Mouse (Mus musculus) liver, embryonic 14.5 days (tissue): ENCODE results near the gene Rbm6. TPM values are rescaled to one million over a fixed set of nuclear protein-coding genes. Genes with fewer than 3 reads are reported as not detected.

Source experiments
- ATAC-seq: fragments of 200-750 bp; cut with Nextera tagmentation; 2 replicates; pipeline ENCODE4 v1.8.0; 2017; ENCODE audit warnings: moderate number of reproducible peaks, mild to moderate bottlenecking, moderate library complexity; ENCODE audit not compliant: insufficient read depth
- DNase-seq, 3 experiments: peaks; one replicate each; pipeline ENCODE4 v3.0.0-alpha.2; 2012 to 2013; ENCODE audit warnings: low read depth in 3 of 3, low spot score in 3 of 3
- H3K27ac ChIP-seq: fragments of 300-500 bp; sonication (generic); 2 replicates; pipeline ENCODE4 v1.5.1; 2014; ENCODE audit warnings: moderate library complexity, mild to moderate bottlenecking, control low read depth, inconsistent platforms
- H3K27me3 ChIP-seq: fragments of 300-500 bp; sonication (generic); 2 replicates; pipeline ENCODE4 v1.6.1; 2014; ENCODE audit warnings: mild to moderate bottlenecking, low read length, moderate library complexity; ENCODE audit not compliant: control insufficient read depth, insufficient read depth
- H3K36me3 ChIP-seq: fragments of 300-500 bp; sonication (generic); replicated peaks from 2 replicates; pipeline ENCODE4 v1.6.1; 2014; ENCODE audit warnings: low read depth; ENCODE audit not compliant: control insufficient read depth, insufficient read depth
- H3K4me1 ChIP-seq, 2 experiments: fragments of 200-500 bp in 1 of 2; fragments of 300-500 bp in 1 of 2; sonication (generic) in 1 of 2; replicated peaks; 2 replicates each; pipeline ENCODE4 v1.6.1; 2012 to 2014; ENCODE audit warnings: antibody characterized with exemption in 1 of 2, inconsistent platforms in 1 of 2, low read length in 1 of 2; ENCODE audit not compliant: control insufficient read depth in 2 of 2, insufficient read depth in 2 of 2
- H3K4me2 ChIP-seq: fragments of 300-500 bp; sonication (generic); 2 replicates; pipeline ENCODE4 v1.6.1; 2014; ENCODE audit warnings: low read depth, mild to moderate bottlenecking, control low read depth, moderate library complexity
- H3K4me3 ChIP-seq, 2 experiments: fragments of 200-500 bp in 1 of 2; fragments of 300-500 bp in 1 of 2; sonication (generic) in 1 of 2; 2 replicates each; pipeline ENCODE4 v1.5.1; 2012 to 2014; ENCODE audit warnings: low read depth in 2 of 2, low read length in 2 of 2, mild to moderate bottlenecking in 2 of 2, control low read depth in 1 of 2, inconsistent platforms in 1 of 2, moderate library complexity in 1 of 2; ENCODE audit not compliant: insufficient read depth in 1 of 2
- H3K9ac ChIP-seq: fragments of 300-500 bp; sonication (generic); replicated peaks from 2 replicates; pipeline ENCODE4 v1.6.1; 2014; ENCODE audit warnings: mild to moderate bottlenecking, control low read depth, moderate library complexity
- H3K9me3 ChIP-seq: fragments of 300-500 bp; sonication (generic); 2 replicates; pipeline ENCODE4 v1.6.1; 2016; ENCODE audit warnings: low read length, mixed read lengths; ENCODE audit not compliant: control insufficient read depth
- CTCF ChIP-seq: IDR thresholded peaks from 2 replicates; pipeline ENCODE4 v1.5.1; 2016; ENCODE audit warnings: antibody characterized with exemption, low read depth, control low read depth
- EP300 ChIP-seq: IDR thresholded peaks from 2 replicates; pipeline ENCODE4 v1.6.1; 2016; ENCODE audit warnings: antibody characterized with exemption, low read depth
- WGBS: fragments of 180-500 bp; shearing (Covaris S2); extraction: QIAGEN DNeasy Blood & Tissue Kit; methylation state at CpG from one replicate; pipeline ENCODE4 v1.1.7; 2014; ENCODE audit not compliant: insufficient replicate concordance; 5-methylcytosine and 5-hydroxymethylcytosine counted together
- polyA plus RNA-seq, 2 experiments: library from polyadenylated mRNA; depleted of rRNA in 1 of 2; stranded (reverse) in 1 of 2; unstranded in 1 of 2; fragments of >200 nt; fragmentation: Nextera tagmentation in 1 of 2; extraction: Ambion mirVana in 1 of 2; gene quantifications; 2 replicates each; pipeline versions ENCODE4 v1.2.1 to v1.2.3; 2012 to 2014

Rbm6 gene
- polyA plus RNA-seq, 2 experiments: 18.9 to 20.9 TPM

DNA sequence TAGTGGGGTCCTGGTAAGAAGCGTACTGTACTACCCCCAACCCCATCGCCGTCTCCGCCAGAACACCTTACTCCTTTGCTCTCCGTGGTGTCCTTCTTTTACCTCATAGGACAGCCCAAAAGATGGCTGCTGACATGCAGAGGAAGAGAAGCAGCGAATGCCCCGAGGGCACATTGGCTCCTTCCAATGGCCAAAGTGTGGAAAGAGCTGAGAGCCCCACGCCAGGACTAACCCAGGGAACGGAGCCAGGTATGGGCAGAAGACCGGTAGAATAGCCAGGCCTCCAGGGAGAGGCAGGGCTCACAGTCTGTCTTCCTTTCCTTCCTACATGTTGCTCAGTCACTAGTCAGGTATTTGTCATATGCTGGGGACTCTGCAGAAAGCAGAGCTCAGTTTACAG is 25.5 kb upstream of the Rbm6 start:
- no peaks in the 10 kb centered on the region for H3K9me3 ChIP-seq
- WGBS: 81% methylated on average over 10 of the region's 10 CpGs
- no peak overlapping the region for H3K4me2 ChIP-seq
- H3K4me1 ChIP-seq: no peaks in the 10 kb centered on the region
- DNase-seq (no peak), ATAC-seq (no peak)
- no peak overlapping the region for H3K27ac ChIP-seq
- TF ChIP-seq EP300 (no peak), CTCF (no peak)
- H3K9ac ChIP-seq: no peak overlapping the region
- no peak overlapping the region for H3K4me3 ChIP-seq
- no peaks in the 10 kb centered on the region for H3K36me3 ChIP-seq
- peaks cover 3% of the 10 kb centered on the region for H3K27me3 ChIP-seq

DNA sequence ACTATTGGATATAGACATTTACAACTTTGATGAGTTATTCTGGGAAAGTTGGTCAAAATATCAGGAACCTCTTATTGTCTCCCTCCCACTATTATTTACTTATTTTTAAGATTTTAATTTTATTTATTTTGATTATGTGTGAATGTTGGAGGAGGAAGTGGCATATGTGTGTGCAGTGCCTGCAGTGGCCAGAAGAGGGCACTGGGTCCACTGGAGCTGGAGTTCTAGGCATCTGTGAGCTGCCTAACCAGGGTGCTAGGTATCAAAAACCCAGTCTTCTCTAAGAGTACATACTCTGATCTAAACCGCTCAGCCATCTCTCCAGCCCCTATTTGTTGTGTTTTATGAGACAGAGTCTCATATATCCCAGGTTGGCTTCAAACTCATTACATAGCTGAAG is 18.0 kb upstream of the Rbm6 start:
- no peak for DNase-seq
- Histone ChIP-seq H3K4me1 (peaks cover 2 to 6% of the 10 kb centered on the region in 2 experiments; a peak in 3 of 4 replicates), H3K9me3 (no peaks in the 10 kb centered on the region), H3K27ac (no peak overlapping the region), H3K36me3 (no peaks in the 10 kb centered on the region), H3K27me3 (no peaks in the 10 kb centered on the region; the same call in 1 of the 2 replicates), H3K4me3 (no peak overlapping the region), H3K9ac (no peak overlapping the region), H3K4me2 (no peak overlapping the region)
- TF ChIP-seq CTCF (peak; percentile 79), EP300 (no peak)
- ATAC-seq: no peak
- WGBS: 82% methylated on average over 1 of the region's 1 CpGs

- WGBS: 67% methylated on average over 6 of the region's 6 CpGs
These were observed 17.2 kb upstream of the Rbm6 start for GRCm38 (mm10) chr9:107890260-107890659.

GRCm38 (mm10) chr9:107888267-107888850 is 15.3 kb upstream of the Rbm6 start:
- Histone ChIP-seq H3K4me2 (peak overlapping the region; percentile 93), H3K36me3 (no peaks in the 10 kb centered on the region), H3K27ac (no peak overlapping the region), H3K27me3 (no peaks in the 10 kb centered on the region; the same call in 1 of the 2 replicates), H3K9me3 (no peaks in the 10 kb centered on the region), H3K4me1 (peaks cover 2 to 6% of the 10 kb centered on the region in 2 experiments; a peak in 3 of 4 replicates), H3K9ac (peak overlapping the region; percentile 86), H3K4me3 (peak overlapping the region; percentile 76 to 82)
- TF ChIP-seq EP300: no peak
- no peak for TF ChIP-seq CTCF
- peak; percentile 63 for ATAC-seq
- DNase-seq: no peak
- under 1% methylated on average over 18 of the region's 18 CpGs for WGBS

More at GRCm38 (mm10) chr9:107890260-107890659, 17.2 kb upstream of the Rbm6 start:
- TF ChIP-seq CTCF (no peak), EP300 (no peak)
- Histone ChIP-seq H3K4me2 (no peak overlapping the region), H3K27me3 (no peaks in the 10 kb centered on the region; the same call in 1 of the 2 replicates), H3K9me3 (no peaks in the 10 kb centered on the region), H3K36me3 (no peaks in the 10 kb centered on the region), H3K4me1 (peaks cover 2 to 6% of the 10 kb centered on the region in 2 experiments; a peak in 3 of 4 replicates), H3K9ac (no peak overlapping the region), H3K4me3 (no peak overlapping the region), H3K27ac (no peak overlapping the region)
- DNase-seq (no peak), ATAC-seq (no peak)

GRCm38 (mm10) chr9:107887804-107888266 is 14.8 kb upstream of the Rbm6 start, which contains the start of gene Mon1a:
TSS of gene Mon1a (plus strand) at chr9:107888151.
- peak; percentile 73 to 75 (median 74) for DNase-seq
- under 1% methylated on average over 28 of the region's 28 CpGs for WGBS
- H3K4me3 ChIP-seq: peak within 1 kb of the TSS; percentile 76 to 82
- peaks cover 2 to 6% of the 10 kb centered on the region in 2 experiments; a peak in 3 of 4 replicates for H3K4me1 ChIP-seq
- H3K36me3 ChIP-seq: no peaks in the 10 kb centered on the region
- no peaks in the 10 kb centered on the region; the same call in 1 of the 2 replicates for H3K27me3 ChIP-seq
- TF ChIP-seq CTCF: no peak
- TF ChIP-seq EP300: no peak; the same call in 1 of the 2 replicates
- ATAC-seq: peak; percentile 96
- peak within 1 kb of the TSS; percentile 93 for H3K4me2 ChIP-seq
- H3K27ac ChIP-seq: no peak within 1 kb of the TSS
- H3K9ac ChIP-seq: peak within 1 kb of the TSS; percentile 86
- no peaks in the 10 kb centered on the region for H3K9me3 ChIP-seq
